ENCODE assay signal across 26 mouse cellular contexts in the genomic region with DNA sequence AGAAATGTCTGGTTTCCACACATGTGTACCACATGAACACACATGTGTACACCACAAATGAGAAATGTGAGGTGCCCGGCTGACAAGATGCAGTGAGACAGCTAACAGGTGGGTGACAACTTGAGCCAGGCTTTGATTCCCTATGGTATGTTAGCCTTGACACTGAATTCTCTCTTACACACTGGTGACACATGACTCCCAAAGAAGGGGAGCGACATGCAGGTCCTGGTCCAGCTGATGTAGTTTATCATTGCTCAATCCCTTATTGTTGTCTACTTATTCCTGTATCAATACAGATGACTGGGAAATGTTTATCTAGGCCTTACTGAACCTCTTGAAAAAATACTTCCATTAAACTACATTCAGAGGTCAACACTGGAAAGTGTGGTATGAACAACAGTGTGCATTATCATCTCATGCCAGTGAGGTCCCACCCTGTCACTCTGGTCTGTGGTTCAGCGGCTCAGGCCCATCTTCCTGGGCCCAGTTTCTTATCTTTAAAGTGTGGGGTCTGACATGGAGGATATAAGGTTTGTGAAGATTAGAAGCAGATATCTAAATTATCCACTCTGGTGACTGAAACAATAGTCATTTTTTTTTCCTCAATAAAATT. TPM values are rescaled to one million over a fixed set of nuclear protein-coding genes. Genes with fewer than 3 reads are reported as not detected.
DNase-seq lines count a peak whose midpoint lies in the region; ATAC-seq and TF ChIP-seq lines count a peak whose summit lies in the region.
"Had no signal": no experiment of that assay in that cellular context is flagged by ENCODE, and none has a peak within 500 bp of the region (broad histone marks: within the 10 kb centered on the region; RNA-seq: fewer than 3 reads in every experiment).

No protein-coding gene starts in this region.

- peak; percentile 80 for ATAC-seq in erythroid progenitor cell, adult 5-6 weeks (replicated peaks; ENCODE audit: low FRiP score, poor library complexity, severe bottlenecking)
- ATAC-seq in liver, embryonic 15.5 days (ENCODE audit: insufficient read depth): peak; percentile 98
- no peak for ATAC-seq in lung, postnatal 0 days
- ATAC-seq: forebrain, embryonic 14.5 days had no signal

- H3K27ac ChIP-seq in liver, embryonic 15.5 days (replicated peaks): peak overlapping the region; percentile 71
- no peak overlapping the region for H3K27ac ChIP-seq in lung, postnatal 0 days (ENCODE audit: low read length)
- no peak overlapping the region for H3K27ac ChIP-seq in forebrain, embryonic 10.5 days
- H3K27ac ChIP-seq: embryonic facial prominence, embryonic 12.5 days; hindbrain, embryonic 13.5 days; kidney, postnatal 0 days had no signal

- TF ChIP-seq CTCF in lung, postnatal 0 days (IDR thresholded peaks at IDR 0.05): no peak

- no peak overlapping the region for H3K4me3 ChIP-seq in liver, embryonic 15.5 days (replicated peaks)
- H3K4me3 ChIP-seq in lung, postnatal 0 days (ENCODE audit: low read depth, low read length): no peak overlapping the region
- H3K4me3 ChIP-seq in forebrain, embryonic 10.5 days: no peak overlapping the region
- H3K4me3 ChIP-seq: embryonic facial prominence, embryonic 12.5 days; erythroblast, embryonic 14.5 days; hindbrain, embryonic 13.5 days; megakaryocyte, embryonic 14.5 days had no signal

- peak; percentile 56 for DNase-seq in c-Kit-positive CD71-positive TER-119-negative erythroid progenitor cells, embryonic 14.5 days (ENCODE audit: low read depth)
- DNase-seq in lung, postnatal 0 days (ENCODE audit: low spot score): no peak
- no peak for DNase-seq in forebrain, embryonic 10.5 days (ENCODE audit: extremely low spot score, low spot score)
- no peak for DNase-seq in gastrocnemius, postnatal 14 days
- no peak for DNase-seq in left cerebral cortex, postnatal 14 days (ENCODE audit: low spot score in 2 of 2)
- DNase-seq: adrenal gland, postnatal 25 days; cerebellum, adult 11 months; cerebellum, postnatal 10 days; gastrocnemius, postnatal 25 days; heart, adult 18-20 months; heart, postnatal 36 days; kidney, adult 11 months; lung, adult 18-20 months; lung, postnatal 14 days; midbrain, embryonic 14.5 days; right cerebral cortex, postnatal 14 days; spleen, adult 18-20 months; thymus, postnatal 25 days had no signal

- H3K27me3 ChIP-seq in liver, embryonic 15.5 days: no peaks in the 10 kb centered on the region
- H3K27me3 ChIP-seq in lung, postnatal 0 days (replicated peaks; ENCODE audit: insufficient read depth, low read length): no peaks in the 10 kb centered on the region
- H3K27me3 ChIP-seq in forebrain, embryonic 10.5 days (ENCODE audit: poor library complexity, severe bottlenecking): no peaks in the 10 kb centered on the region
- H3K27me3 ChIP-seq: embryonic facial prominence, embryonic 12.5 days; hindbrain, embryonic 13.5 days; megakaryocyte, embryonic 14.5 days had no signal

- intact Hi-C loops in gastrocnemius, postnatal 14 days (cut with DNase I; ENCODE audit: low total_unique reads): no loop called here
- intact Hi-C loops in left cerebral cortex, postnatal 14 days (cut with DNase I): no loop called here

- no peaks in the 10 kb centered on the region for H3K9me3 ChIP-seq in liver, embryonic 15.5 days (replicated peaks)
- no peaks in the 10 kb centered on the region for H3K9me3 ChIP-seq in lung, postnatal 0 days (ENCODE audit: low read length)
- H3K9me3 ChIP-seq in forebrain, embryonic 10.5 days: no peaks in the 10 kb centered on the region
- H3K9me3 ChIP-seq: embryonic facial prominence, embryonic 12.5 days; hindbrain, embryonic 13.5 days had no signal

- peaks cover 25% of the 10 kb centered on the region for H3K4me1 ChIP-seq in liver, embryonic 15.5 days (replicated peaks)
- H3K4me1 ChIP-seq in lung, postnatal 0 days (ENCODE audit: insufficient read depth, low read depth, low read length): no peaks in the 10 kb centered on the region
- H3K4me1 ChIP-seq in forebrain, embryonic 10.5 days: no peaks in the 10 kb centered on the region
- H3K4me1 ChIP-seq: embryonic facial prominence, embryonic 12.5 days had no signal

- H3K4me2 ChIP-seq in liver, embryonic 15.5 days: no peak overlapping the region
- H3K4me2 ChIP-seq in lung, postnatal 0 days (replicated peaks; ENCODE audit: low read depth, low read length): no peak overlapping the region
- H3K4me2 ChIP-seq: embryonic facial prominence, embryonic 12.5 days; hindbrain, embryonic 13.5 days had no signal

- H3K36me3 ChIP-seq in liver, embryonic 15.5 days (replicated peaks): peaks cover 22% of the 10 kb centered on the region
- H3K36me3 ChIP-seq in lung, postnatal 0 days (ENCODE audit: insufficient read depth, low read length): peaks cover 5% of the 10 kb centered on the region; the same call in 1 of the 2 replicates
- peaks cover 61% of the 10 kb centered on the region for H3K36me3 ChIP-seq in forebrain, embryonic 10.5 days (replicated peaks)

- no peak overlapping the region for H3K9ac ChIP-seq in liver, embryonic 15.5 days
- H3K9ac ChIP-seq in lung, postnatal 0 days (replicated peaks; ENCODE audit: low read depth): no peak overlapping the region
- H3K9ac ChIP-seq: embryonic facial prominence, embryonic 12.5 days; hindbrain, embryonic 13.5 days had no signal

- no peak for TF ChIP-seq EP300 in lung, postnatal 0 days (IDR thresholded peaks at IDR 0.05)

- 31% methylated on average over 3 of the region's 3 CpGs for WGBS in liver, embryonic 15.5 days (ENCODE audit: insufficient replicate concordance)
- 86% methylated on average over 3 of the region's 3 CpGs for WGBS in lung, postnatal 0 days
- WGBS in forebrain, embryonic 10.5 days: 95% methylated on average over 3 of the region's 3 CpGs

RNA-seq across cellular contexts. Expression of a gene that starts 32.9 kb away (rescaled TPM):
- total RNA-seq in erythroid progenitor cell, adult 5-6 weeks (2015; ENCODE audit: low replicate concordance): 3.6 TPM in 1 of 2 replicates, not detected in the other
- total RNA-seq in erythroid progenitor cell, adult 5-6 weeks (2017; ENCODE audit: low replicate concordance): 1.1 and 5.9 TPM in 2 replicates
- 5.8 TPM in 2 replicates for polyA plus RNA-seq in liver, embryonic 15.5 days (2015; fragmentation: Nextera tagmentation; extraction: Ambion mirVana)
- polyA plus RNA-seq in lung, postnatal 0 days (2015; fragmentation: Nextera tagmentation; extraction: Ambion mirVana): 9.0 and 10.0 TPM in 2 replicates
- polyA plus RNA-seq in forebrain, embryonic 10.5 days (2016; fragmentation: Nextera tagmentation; extraction: Ambion mirVana): 15.9 and 17.0 TPM in 2 replicates
- 1 to 10 TPM; 2.9 to 3.5 TPM for total RNA-seq in gastrocnemius, postnatal 14 days (2021)
- 1 to 10 TPM; 4.2 to 6.1 TPM for total RNA-seq in left cerebral cortex, postnatal 14 days (2021)
- polyA plus RNA-seq: erythroblast, embryonic 14.5 days had no signal
